Mouse (Mus musculus) retina, embryonic 14.5 days (tissue): ENCODE measurements around the gene Gldc.

Experiments used
- DNase-seq: peaks from one replicate; pipeline ENCODE4 v3.0.0-alpha.2; 2015; ENCODE audit warnings: low spot score

Gldc gene

DNA sequence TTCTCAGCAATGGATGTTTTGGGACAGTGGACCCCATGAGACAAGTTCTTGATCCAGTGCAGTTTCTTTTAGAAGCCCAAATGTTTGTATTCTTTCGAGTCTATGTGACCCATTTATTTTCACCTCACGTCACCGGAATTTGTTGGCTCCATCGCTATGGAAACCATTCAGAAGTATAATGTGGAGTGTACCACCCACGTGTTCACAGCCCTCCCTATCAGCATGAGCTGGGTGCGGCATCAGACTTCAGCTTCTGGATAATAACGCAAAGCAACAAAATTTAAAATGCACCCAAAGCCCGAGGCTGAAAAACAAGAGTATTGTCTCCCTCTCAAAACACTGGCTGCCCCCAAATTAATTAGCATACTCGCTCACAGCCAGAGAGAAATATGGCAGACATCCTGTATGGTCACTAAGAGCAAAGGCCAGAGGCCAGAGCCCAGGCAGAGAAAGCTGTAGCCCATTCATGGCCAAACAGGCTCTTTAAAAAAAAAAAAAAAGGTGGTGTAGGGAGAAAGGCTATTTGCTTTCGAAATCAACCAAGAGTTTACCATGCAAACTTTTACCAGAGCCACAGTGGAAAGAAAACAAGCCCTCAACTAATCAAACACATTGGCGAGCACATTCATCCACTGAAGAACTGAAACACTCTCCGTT, 18.1 kb downstream of the Gldc start:
- DNase-seq = no peak

DNA sequence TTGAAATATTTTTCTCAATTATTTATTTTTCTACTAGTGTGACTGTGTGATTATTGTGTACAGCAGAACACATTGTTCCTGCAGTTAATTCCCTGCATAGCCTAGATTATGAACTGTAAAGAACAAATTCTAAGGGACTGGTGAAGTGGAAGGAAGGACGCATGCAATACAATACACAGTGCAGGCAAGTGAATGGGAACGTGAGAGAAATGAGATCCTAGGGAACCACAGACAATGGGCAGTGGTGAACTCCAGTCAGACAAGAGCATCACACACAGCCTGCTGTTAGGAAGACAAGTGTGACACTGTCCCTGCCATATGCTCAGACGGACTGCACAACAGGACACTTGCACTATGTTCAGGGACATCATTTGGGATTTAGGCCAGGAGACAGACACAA, 21.5 kb downstream of the Gldc start:
- DNase-seq = peak; percentile 82

DNA sequence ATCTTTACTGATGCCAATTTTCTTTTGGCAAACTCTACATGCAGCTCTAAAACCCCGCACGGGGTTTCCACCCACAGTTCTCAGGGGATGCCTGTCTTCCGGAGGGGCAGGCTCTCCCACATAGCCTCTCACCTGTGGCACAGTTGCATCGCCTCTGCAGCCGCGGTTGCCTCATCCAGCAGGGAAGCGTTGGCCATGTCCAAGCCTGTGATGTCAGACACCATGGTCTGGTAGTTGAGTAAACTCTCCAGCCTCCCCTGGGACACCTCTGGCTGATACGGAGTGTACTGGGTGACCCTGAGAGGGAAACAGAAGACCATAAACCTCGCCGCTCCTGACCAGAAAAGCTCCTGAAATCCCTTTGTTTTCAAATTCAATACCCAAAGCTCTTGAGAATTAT, 23.9 kb downstream of the Gldc start:
- DNase-seq = no peak

DNA sequence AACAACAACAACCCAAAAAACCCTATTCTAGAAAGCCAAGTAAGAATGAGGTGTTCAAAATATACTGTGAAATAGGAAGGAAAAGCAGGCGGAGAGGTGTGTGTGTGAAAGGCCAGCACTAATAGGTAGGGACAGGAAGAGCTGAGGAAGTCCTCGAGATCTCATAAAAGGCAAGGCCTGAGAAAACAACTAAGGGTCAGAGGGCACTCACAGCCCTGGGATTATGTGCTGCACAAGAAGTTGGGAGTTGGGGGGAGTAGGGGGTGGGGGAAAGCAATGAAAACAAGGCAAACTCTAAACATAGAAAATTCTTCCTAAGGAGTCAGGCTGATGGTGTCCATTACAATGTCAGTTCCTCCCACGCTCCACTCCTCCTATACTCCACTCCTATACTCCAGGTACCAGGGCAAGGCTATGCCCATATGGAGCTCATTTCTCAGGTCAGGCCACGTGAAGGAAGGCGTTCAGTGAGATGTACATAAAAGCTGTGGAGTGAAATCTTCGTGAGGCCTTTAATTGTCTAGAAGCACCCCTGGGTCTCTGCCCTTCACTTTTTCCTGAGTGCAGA, 25.9 kb downstream of the Gldc start:
- DNase-seq = no peak

DNA sequence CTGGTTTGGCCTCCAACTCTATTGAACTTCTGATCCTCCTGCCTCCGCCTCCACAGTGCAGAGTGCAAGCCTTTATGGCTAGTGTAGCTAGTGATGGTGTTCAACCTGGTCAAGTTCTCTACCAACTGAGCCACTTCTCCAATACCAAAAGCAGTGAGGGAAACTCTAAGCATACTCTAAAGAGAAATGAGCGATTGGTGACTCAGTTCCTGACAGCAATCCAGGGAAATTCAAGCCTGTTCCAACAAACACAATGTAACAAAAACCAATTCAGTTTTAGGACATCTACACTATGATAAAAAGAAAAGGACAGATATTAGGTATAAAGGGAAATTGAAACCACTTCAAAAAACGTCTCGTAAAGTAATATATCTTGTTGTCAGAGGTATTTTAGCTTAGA, 27.9 kb downstream of the Gldc start:
- no peak for DNase-seq

DNA sequence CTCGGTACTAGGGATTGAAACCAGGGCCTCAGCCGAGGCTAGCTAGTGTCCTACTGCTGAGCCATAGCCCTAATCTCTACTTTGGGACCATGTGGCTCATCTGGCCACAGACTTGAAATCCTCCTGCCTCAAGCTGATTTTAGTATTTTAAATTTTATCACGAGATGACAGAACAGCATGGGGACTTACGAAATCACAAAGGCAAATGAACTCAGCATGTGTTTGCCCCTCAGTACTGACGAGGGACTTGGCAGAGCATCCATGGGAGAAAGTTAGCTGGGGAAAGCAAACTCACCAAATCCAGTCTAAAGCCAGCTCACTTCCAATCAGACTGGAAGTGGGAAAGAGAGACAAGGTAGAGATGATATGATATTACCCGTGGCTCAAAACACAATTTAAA, 28.5 kb downstream of the Gldc start:
- no peak for DNase-seq

DNA sequence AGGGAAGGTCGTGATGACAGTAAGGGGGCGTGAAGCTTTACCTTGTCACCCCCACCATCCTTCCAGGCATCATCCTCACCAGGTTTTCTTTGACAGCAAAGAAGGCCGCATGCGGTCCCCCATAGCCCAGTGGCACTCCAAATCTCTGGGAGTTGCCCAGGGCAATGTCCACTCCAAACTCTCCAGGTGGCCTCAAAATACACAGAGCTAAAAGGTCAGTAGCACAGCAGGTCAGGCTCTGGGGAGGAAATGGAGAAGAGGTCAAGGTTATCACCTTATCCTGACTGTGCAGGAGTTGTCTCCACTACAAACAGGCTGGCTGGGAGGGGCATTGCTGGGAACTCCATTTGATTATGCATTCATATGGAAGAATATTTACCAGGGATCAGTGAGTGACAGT, 30.1 kb downstream of the Gldc start:
- no peak for DNase-seq

DNA sequence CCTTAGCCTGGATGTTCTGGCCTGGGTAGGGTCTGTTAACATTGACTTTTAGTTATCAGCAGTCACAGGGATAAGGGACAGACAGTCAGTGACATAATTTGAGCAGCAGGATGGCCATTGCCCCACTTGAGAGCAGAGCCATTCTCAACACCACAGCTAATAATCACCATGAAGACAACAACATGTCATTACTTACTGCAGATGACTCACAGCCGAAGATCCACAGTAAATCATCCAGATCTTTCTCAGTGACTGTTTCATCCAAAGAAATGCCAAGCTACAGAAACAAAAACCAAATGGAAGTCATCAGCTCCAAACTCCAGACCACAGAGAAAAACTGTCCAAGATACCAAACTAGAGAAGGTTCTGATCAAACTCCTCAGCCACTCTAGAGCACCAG, 38.9 kb downstream of the Gldc start:
- no peak for DNase-seq

DNA sequence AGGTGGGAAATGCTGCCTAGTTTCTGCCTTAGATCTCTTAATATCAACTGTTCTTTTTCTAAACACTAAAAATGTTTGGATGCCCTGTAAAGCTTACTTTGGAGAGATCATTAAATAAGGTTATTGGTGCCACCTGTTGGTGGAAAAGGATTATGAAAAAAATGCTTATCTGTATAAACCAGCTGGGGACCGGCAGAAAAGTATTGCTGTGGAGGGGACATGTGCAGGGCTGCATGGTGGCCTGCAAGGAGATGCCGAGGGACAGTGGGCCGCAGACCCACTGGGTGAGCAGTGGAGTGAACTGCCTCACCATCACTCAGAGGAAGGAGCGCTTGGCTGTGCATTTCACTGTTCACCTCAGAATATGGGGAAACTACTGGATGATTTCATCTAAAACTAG, 47.1 kb downstream of the Gldc start:
- peak; percentile 44 for DNase-seq

DNA sequence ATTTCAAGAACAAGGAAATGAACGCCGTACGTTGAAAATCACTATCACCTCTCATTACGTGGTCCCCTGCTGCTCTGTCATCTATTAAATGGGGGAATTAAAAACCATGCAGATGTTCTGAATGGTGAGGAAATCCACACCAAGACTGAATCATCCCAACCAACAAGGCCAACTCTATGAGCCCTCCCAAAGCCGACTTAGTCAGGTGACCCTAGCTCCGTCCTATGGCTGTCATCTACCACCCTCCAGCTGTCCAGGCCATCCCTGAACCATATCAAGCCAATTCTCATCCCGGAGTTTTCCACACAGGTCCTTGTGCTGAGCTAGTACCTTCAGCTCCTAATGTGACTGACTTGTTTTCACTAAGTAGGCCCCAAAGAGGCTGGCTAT, 49.6 kb downstream of the Gldc start:
- DNase-seq = no peak

DNA sequence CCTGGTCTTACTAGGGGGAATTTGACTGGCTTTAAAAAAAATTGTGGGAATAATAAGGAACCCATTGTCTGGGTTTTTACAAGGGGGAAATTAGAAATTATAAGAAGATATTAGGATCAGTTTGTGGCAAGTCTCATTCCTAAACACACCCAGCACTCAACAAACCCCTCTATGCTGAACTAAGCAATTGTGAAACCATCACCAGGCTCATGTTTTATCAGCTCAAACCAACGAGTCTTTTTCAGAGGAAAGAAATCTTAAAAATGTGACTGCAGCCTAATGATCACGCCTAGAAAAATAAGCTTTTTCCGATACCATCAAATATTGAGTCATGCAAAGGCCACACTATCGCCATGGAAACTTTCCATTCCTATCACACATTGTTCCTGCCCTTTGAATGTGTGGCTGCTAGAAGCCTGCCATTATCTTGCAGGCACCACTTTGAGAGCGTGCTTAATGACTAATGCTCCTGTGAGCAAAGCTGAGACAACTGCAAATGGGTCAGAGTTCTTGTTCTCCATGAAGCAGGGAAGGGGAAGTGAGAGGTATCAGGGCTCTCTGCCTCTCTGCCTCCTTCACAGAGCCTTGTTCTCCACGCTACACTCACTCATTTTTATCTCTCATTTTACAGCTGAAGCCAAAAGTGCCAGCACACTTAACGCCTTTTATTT, 50.1 kb downstream of the Gldc start:
- no peak for DNase-seq

DNA sequence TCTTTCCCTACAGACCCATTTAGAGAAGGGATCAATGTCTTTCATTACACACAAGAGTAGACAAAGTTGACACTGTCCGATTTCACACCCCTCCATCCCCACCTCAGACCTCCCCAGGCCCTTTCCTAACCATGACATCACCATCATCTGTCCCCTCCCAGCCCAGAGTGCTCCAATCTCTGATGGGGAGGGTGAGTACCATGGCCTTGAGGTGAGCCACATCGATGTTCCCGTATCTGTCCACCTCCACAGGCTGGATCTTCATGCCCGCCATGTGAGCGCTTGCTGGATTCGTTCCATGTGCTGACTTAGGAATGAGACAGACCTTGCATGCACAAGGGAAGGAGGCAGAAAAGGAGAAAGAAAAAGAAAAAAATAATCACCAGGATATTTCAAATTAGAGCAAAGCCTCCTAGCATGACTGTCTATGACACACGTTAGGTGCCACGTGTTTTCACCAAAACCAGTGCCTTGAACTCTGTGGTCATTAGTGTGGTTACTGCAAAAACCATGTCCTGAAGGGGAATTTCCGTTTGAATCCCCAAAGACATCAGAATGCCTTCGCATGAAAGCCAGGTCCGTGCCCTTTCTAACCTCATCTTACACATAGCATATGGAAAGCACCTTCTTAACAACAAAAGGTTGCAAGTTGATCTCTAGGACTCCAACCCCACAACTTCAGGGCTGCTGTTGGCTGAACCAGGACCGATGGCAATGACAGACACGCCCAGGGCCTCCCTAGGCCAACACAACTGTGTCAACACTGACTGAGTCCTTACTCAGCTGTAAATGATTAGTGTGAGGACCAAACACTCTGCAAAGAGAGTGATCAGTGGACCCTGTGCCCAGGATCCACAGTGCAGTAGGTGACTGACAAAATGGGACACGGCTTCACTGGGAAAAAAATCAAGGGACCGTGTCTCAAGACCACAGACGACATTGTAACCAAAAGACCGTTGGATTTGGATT, 56.6 kb downstream of the Gldc start:
- no peak for DNase-seq

DNA sequence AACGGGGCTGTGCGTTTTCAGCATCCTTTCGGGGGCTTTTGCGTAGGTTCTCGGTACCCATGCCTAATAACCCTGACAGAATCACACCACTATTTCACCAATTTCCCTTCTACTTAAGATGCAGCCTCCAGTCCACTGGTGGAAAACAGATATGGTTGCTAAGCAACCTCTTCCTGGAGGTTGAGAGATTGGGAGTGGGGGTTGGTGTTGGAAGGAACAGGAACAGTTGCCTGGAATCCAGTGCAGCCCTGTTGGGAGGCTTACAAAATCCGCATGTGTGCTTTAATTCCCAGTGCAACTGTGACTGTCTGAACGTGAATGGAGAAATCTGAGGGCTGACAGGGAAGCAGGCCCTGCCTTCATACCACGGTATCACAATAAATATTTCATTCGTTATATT, 57.5 kb downstream of the Gldc start:
- no peak for DNase-seq

DNA sequence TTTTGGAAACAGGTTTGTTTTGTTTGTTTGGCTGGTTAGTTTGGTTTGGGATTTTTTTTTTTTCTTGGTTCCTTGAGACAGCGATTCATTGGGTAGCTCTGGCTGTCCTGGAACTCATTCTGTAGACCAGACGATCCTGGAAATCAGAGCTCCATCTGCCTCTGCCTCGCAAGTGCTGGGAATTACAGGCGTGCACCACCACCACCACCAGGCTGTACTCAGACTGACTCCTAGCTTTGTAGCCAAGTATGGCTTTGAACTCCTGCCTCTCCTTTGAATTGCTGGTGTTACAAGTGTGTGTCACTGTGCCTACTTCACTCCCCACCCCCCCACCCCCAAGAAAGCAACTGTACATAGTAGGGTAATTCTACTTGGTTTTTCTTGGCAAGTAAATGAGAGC, 58.0 kb downstream of the Gldc start:
- DNase-seq = no peak

DNA sequence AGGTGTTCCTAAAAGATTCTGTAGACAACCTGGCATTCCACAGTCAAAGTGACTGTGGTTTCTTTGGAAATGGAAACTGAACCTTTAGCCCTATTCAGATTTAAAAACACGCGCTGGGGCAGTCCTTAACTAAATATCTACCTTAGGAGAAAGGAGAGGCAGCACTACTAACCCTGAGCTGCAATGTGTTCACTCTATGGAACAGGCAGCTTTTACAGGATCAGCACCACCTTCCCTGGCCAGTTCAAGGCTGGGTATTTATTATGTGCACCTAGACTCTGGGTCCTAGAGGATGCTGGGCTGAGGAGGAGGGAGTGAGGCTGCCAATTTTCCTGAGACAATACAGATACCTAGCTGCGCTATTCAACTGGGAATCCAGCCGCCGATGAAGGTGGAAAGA, 59.6 kb downstream of the Gldc start:
- no peak for DNase-seq

DNA sequence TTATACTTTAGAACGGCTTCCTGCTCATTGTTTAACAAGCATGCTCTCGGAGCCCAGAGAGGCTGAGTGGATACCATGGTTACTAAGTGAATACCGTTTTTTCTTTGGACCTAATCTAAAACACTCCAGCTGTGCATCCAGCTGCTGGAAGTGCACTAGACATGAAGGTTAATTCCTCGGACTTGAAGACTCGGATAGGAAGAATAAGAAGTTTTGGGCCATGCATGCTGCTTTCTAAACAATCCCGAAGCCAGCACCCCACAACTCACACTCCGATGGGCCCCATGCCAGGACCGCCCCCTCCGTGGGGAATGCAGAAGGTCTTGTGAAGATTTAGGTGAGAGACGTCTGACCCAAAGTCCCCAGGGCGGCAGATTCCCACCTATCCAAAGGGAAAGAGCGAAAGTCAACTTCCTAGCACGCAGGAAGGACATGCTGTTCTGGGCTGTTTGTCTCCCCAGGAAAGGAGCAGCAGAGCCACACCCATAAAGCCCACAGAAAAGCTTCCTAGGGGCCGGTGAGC, 60.2 kb downstream of the Gldc start:
- no peak for DNase-seq

DNA sequence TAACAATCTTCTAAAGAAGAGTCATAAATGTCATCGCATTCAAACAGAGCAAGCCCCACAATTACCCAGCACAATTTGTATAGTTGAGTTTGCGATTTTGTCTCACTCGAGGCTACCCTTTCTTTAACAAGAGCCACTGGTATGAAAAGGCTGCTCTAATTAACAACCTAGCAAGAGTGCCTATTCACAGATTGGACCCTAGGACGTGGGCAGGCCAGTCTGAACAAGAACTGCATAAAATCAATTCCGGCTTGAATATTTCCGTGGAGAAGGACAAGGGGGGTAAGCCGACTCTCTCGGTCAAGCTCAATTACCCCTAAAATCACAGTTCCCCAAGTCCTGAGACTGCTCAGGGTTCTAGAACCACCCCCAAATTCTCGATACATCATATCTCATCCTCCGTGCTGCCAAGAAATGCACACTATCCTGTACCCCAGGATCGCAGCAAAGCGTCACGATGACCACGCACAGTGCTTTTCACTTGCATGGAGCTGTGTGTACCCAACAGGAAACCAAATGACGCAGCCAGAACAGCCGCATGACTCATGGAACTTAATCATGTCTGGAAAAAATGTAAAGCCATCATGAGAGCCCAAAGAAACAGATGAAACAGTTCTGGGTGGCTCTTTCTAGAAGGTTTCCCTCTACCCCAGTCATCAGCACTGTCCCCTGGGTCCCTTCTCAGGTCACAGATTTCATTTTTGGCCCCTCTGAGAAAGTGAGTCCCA, 62.1 kb downstream of the Gldc start:
- DNase-seq = no peak

DNA sequence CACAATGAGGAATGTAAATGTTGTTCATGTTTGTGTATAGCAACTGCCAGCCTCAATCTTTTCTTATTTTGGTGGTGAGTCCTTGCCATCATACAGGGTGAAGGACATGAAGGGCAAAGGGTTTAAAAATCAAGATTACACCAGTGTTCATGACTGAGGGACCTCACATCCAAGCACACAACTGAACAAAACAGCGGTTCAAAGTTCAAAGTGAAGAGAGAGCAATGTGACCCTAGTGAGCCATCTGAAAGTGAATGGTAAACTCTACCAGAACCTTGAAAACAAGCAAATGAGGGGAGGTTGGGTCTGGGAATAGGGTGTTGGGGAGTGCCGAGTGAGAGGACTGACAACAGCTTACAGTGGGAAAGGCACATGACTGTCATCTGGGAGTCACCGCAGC, 63.8 kb downstream of the Gldc start:
- no peak for DNase-seq

DNA sequence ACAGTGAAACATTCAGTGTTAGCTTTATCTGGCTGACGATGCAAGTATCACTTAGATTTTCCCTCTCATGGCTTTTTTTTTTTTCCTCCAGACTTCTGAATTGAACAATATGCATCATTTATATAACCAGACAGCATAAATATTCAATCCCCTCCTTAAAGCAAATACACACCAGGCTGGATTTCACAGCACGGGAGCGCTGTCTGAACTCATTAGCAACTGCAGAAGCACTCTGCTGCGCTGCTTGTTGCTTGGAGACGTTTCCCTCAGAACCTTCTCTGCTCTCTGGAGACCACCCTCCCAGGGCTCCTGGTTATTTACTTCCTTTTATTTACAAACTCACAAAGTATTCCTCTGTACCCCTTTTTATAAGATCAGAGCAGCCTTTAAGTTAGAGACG, 66.1 kb downstream of the Gldc start:
- DNase-seq = peak; percentile 57

DNA sequence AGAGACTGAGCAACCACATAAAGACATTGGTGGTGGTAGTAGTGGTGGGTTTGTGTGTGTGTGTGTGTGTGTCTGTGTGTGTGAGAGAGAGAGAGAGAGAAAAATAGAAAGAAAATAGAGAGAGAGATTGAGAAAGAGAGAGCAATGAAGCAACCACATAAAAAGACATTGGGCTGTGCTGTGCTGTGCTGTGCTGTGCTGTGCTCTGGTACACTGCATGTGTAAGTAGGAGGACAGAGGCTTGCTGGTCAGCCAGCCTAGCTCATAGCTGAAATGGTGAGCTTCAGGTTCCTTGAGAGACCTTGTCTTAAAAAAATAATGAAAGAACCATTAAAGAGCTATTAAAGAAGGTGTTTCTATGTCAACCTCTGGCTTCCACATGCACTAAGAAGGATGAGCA, 66.6 kb downstream of the Gldc start:
- no peak for DNase-seq

DNA sequence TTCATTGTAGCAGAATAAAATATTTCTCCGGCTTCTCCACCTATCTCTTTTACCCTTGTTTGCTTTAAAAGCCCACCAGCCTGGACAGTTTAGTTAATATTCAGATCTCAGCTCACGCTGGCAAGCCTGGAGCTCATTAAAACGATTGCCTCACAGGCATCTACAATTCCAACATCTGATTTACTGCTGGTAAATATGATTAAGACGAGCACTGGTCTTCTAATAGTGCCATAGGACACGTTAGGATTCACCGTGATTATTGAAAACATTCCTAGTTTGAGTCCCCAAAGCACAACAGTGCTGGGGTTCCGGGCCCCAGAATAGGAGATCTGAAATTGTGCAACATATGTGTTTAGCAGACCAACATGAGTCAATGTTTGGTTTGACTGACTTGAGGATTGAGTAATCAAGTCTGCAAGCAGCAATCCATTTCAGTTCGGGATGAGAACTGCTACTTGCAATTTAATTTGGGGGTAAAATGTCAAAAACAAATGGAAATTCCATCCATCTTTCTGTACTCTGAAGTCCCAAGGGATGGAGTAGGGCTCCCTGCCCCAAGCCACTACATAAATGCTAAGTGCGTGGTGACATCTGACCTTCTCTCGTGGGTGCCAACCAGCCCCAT, 67.9 kb downstream of the Gldc start:
- DNase-seq = no peak
